8 mouse cellular contexts compared by ENCODE assay signal in the genomic region with DNA sequence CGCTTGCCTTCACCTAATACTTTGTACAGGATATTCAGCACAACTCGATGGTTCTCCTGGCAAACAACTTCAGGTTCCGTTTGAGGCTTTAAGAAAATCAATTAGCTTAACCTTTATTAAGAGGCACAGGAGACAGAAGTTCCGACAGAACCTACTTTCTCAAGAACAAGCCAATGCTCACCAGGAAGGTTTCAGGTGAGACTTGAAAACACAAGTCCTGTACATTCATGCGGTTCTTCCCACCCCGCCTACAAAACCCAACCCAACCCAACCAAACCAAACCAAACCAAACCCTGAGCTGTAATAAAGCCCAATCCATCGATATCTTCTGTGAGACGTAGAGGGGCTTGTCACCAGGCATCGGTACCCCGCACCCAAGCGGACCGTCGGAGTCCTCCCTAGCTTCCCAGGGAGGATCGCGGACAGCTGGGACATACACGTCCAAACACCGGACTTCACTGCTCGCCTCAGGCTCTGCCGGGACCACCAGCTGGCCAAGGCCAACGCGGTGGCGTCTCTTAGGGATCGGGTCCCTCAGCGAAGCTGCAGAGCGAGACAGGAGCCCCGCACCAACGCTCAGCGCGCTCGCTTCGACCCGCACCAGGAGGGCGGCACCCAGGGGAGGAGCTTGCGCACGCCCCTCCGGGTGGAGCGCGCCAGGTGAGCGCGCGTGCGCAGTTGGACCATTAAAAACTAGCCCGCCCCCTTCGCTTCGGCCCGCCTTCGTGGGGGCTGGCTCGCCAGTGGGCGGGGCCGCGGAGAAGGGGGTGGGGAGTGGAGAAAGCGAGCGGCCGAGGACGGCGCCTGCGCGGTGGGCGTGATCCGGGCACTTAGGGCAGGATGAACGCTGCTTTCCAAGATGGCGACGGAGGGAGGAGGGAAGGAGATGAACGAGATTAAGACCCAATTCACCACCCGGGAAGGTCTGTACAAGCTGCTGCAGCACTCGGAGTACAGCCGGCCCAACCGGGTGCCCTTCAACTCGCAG. TPM values are rescaled to one million over a fixed set of nuclear protein-coding genes. Genes with fewer than 3 reads are reported as not detected.
DNase-seq lines count a peak whose midpoint lies in the region; ATAC-seq and TF ChIP-seq lines count a peak whose summit lies in the region.

Wdr20 (plus strand) TSS at position 775 of the 988 bp plus-strand sequence.

- 1% methylated on average over 68 of the region's 69 CpGs for WGBS in hindbrain, embryonic 14.5 days

- H3K4me2 ChIP-seq in hindbrain, embryonic 14.5 days (replicated peaks), result peak within 1 kb of the TSS; percentile 69

- peak within 1 kb of the TSS; percentile 79 for H3K9ac ChIP-seq in hindbrain, embryonic 14.5 days

- peak within 1 kb of the TSS; percentile 85 for H3K27ac ChIP-seq in hindbrain, embryonic 14.5 days

- POLR2A ChIA-PET in Patski (lab: Charles Lee), result interaction anchor here (0.7 to 1.5 kb wide), 6 partner anchors 32 to 72 kb away, joined by 3 to 4 read pairs (median 3); partner anchors contain the start of gene Hsp90aa1

- H3K36me3 ChIP-seq in hindbrain, embryonic 14.5 days (replicated peaks; ENCODE audit: control insufficient read depth, insufficient read depth), result no peaks in the 10 kb centered on the region

- ATAC-seq in Patski, result peak; percentile 75
- peak; percentile 96 for ATAC-seq in hindbrain, embryonic 14.5 days (ENCODE audit: low FRiP score)

- no peak for TF ChIP-seq CTCF in Patski (IDR thresholded peaks at IDR 0.05)

- no peaks in the 10 kb centered on the region for H3K27me3 ChIP-seq in Patski
- H3K27me3 ChIP-seq in hindbrain, embryonic 14.5 days (ENCODE audit: control insufficient read depth, insufficient read depth, low read length), result peaks cover 6% of the 10 kb centered on the region

- H3K4me1 ChIP-seq in hindbrain, embryonic 14.5 days (replicated peaks; ENCODE audit: control insufficient read depth, insufficient read depth, low read length), result peaks cover 12% of the 10 kb centered on the region

- DNase-seq in Patski (ENCODE audit: low read depth, low spot score), result peak; percentile 56
- DNase-seq in cerebellum, postnatal 14 days, result peak; percentile 99
- peak; percentile 93 to 96 for DNase-seq in frontal cortex, postnatal 25 days (ENCODE audit: low spot score in 2 of 2)
- DNase-seq in hindbrain, embryonic 14.5 days (ENCODE audit: low spot score), result peak; percentile 98
- DNase-seq in layer of hippocampus, postnatal 36 days, result peak; percentile 98 to 99
- DNase-seq in lung, postnatal 36 days, result peak; percentile 96
- peak; percentile 97 for DNase-seq in retina, postnatal 1 day
- DNase-seq in urinary bladder, adult 18-20 months (ENCODE audit: low spot score in 2 of 2), result peak; percentile 98 to 99

- no peaks in the 10 kb centered on the region for H3K9me3 ChIP-seq in hindbrain, embryonic 14.5 days (ENCODE audit: control insufficient read depth, low read length)

- in situ Hi-C loops in Patski (cut with MboI; ENCODE audit: low pct_unique_long_range_greater_than_20kb), result loop anchor here (10.0 kb wide), 1 partner anchor 107 kb away; the partner anchor contains the start of gene Mok

- peak within 1 kb of the TSS; percentile 87 for H3K4me3 ChIP-seq in hindbrain, embryonic 14.5 days (replicated peaks; ENCODE audit: low read length)

- CTCF ChIA-PET in Patski (lab: Charles Lee), result interaction anchor here (0.9 to 1.9 kb wide), 3 partner anchors 34 to 106 kb away, joined by 3 to 4 read pairs (median 3); partner anchors contain the start of genes Hsp90aa1 and Mok

RNA-seq across cellular contexts. Expression of gene Wdr20, which starts in this region (rescaled TPM):
- 30.2 TPM for polyA plus RNA-seq in Patski (2021)
- polyA plus RNA-seq in hindbrain, embryonic 14.5 days (2014; fragmentation: Nextera tagmentation; extraction: Ambion mirVana), result 21.8 and 26.6 TPM in 2 replicates
- total RNA-seq in layer of hippocampus, postnatal 36 days (2021), result 10 to 100 TPM; 42.2 to 45.1 TPM

Comparison
In these comparisons a context has a peak if more than half of its experiments do, and no peak if none do; other contexts are left out.
1. Peak in every context shown above with its lines: DNase-seq, ATAC-seq, H3K4me3 ChIP-seq and H3K27ac ChIP-seq.